Mouse (Mus musculus) liver, adult (tissue): ENCODE results near the gene Nup62.

Experiments used
- GATA4 ChIP-seq: IDR thresholded peaks from 2 replicates; pipeline ENCODE4 v1.6.1; 2014; ENCODE audit warnings: mild to moderate bottlenecking, low read length; ENCODE audit not compliant: insufficient replicate concordance

The Nup62 gene

GRCm38 (mm10) chr7:44836423-44837053, 20.6 kb downstream of the Nup62 start:
- TF ChIP-seq GATA4: no peak

DNA sequence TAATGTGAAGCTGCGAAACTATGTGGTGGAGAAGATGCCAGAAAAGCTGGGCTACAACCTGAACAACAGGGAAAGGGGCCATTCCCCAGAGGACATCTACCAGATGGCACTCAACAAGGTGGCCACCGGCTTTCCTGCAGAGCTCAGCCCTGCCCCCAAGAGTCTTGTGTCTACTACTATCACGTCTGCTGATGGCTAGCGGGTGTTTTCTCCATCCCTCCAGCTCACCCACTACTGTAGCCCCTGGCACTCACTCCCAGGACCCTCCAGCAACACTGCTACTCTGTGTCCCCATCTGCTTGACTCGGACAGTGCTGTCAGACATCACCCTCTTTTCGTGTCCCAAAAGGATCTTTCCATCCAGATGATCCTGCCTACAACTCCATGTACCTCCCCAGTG, 22.2 kb downstream of the Nup62 start:
- no peak for TF ChIP-seq GATA4

DNA sequence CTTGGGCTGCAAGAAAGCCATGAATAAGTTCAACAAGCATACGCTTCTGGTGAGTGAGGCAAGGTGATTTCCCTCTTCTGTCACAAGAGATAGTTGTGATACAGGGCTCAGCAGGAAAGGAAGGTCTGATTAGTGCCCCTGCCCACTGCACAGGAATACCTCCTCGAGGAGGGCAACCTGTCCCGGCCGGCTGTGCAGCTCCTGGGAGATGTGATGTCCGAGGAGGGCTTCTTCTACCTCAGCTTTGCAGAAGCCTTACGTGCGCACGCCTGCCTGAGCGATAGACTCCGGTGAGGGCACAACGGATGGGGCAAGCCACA, 23.2 kb downstream of the Nup62 start:
- no peak for TF ChIP-seq GATA4

DNA sequence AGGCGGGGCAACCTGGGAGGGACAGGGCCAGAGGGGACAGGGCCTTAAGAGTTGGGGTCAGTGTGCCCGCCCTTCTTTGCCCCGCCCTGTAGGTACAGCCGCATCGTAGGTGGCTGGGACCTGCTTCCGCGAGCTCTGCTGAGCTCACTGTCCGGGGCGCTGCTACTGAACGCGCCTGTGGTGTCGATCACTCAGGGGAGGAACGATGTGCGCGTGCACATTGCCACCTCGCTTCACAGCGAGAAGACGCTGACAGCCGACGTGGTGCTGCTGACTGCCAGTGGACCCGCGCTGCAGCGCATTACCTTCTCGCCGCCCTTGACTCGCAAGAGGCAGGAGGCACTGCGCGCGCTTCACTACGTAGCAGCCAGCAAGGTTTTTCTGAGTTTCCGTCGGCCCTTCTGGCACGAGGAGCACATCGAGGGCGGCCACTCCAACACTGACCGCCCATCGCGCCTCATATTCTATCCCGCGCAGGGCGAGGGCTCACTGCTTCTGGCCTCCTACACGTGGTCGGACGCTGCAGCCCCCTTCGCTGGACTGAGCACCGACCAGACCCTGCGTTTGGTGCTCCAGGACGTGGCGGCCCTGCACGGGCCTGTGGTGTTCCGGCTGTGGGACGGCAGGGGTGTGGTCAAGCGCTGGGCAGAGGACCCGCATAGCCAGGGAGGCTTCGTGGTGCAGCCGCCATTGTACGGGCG, 23.8 kb downstream of the Nup62 start:
- TF ChIP-seq GATA4: no peak

- TF ChIP-seq GATA4: no peak
These were observed 24.5 kb downstream of the Nup62 start for GRCm38 (mm10) chr7:44840426-44840825.

DNA sequence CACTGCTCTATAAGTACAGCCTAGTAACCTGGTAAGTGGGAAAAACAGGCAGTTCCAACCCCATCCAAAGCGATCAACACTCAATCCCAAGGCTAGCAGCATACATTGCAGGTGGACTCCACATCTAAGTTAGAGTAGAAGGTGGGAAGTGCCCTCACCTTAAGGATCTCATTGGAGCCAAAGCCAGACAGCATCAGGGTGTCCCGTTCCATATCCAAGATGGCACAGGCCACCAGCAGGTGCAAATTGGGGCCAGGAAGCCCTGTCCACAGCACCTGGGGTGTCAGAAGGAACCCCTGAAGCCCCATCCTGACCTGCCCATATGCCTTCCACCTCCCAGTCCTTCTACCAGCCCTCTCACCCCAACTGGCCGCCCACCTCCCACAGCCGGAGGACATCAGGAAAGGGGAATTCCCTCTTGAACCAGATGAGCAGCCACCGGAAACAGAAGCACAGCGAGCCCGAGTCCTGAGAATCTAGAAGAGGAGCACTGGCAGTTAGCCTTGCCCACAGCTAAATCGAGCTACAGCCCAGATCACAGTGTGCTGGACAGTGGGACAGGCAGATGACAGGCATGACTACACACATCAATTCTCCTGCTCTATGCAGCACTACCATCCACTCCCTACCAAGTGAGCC, 26.1 kb downstream of the Nup62 start:
- no peak for TF ChIP-seq GATA4

GRCm38 (mm10) chr7:44845006-44845405, 29.1 kb downstream of the Nup62 start:
- no peak for TF ChIP-seq GATA4

DNA sequence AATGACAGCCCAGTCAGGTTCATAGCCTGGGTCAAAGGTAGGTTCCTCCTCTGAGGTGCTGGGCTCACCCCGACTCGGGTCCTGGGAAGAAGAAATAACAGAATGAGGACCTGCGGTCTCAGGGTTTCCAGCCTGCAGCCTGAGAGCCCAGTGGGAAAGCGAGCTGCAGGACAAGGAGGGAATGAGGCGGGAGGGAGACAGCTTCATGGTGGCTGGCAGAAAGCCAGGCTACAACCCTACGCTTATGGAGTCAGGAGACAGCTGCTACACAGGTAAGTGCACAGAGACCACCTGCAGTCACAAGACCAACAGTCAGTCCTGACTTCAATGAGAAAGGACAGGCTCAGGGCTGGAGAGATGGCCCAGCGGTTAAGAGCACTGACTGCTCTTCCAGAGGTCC, 30.9 kb downstream of the Nup62 start:
- TF ChIP-seq GATA4: no peak

- TF ChIP-seq GATA4: no peak
These were observed 31.9 kb downstream of the Nup62 start for GRCm38 (mm10) chr7:44847772-44848171.

- peak; percentile 93; the same call in 1 of the 2 replicates for TF ChIP-seq GATA4
These were observed 32.9 kb downstream of the Nup62 start, which contains the start of the genes Akt1s1 and Tbc1d17 for GRCm38 (mm10) chr7:44848561-44849415. Akt1s1 (plus strand) TSS chr7:44848991. Tbc1d17 (minus strand) TSS chr7:44849079.

- TF ChIP-seq GATA4: peak; percentile 68; the same call in 1 of the 2 replicates
These were observed 33.7 kb downstream of the Nup62 start for GRCm38 (mm10) chr7:44849416-44850111.

DNA sequence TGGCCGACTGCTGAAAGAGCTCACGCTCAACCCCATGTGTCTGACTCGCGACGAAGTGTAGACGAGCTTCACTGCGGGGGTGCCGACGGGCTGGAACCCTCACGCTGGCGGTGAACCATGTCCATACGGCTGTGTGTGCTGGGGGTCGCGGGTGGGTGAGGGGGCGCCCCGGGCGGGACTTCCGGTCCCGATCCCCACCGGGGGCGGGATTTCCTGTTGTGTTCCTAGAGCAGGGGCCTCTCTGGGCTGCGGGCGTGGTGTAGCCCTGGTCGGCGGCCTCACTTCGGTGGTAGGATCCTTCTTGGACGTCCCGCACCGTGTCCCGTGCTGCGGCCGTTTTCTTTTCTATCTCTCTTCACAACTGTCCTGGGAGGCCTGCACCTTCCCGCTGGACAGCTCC, 34.3 kb downstream of the Nup62 start:
- TF ChIP-seq GATA4: no peak

- no peak for TF ChIP-seq GATA4
These were observed 35.1 kb downstream of the Nup62 start for GRCm38 (mm10) chr7:44850789-44851624.
